Mouse (Mus musculus): ENCODE data around the gene Hipk2.
A peak's percentile ranks its signal among the peaks of the same experiment; 100 is the strongest.

Hipk2 gene

GRCm38 (mm10) chr6:38752495-38752894 lies 123.5 kb downstream of the Hipk2 start:
- DNase-seq (ENCODE audit: low spot score), result no peak

GRCm38 (mm10) chr6:38748037-38748436 lies 127.9 kb downstream of the Hipk2 start:
- DNase-seq (ENCODE audit: low spot score), result no peak

- DNase-seq (ENCODE audit: low spot score), result no peak
Observed at GRCm38 (mm10) chr6:38743351-38743750, 132.6 kb downstream of the Hipk2 start.

GRCm38 (mm10) chr6:38742441-38742840 lies 133.5 kb downstream of the Hipk2 start:
- DNase-seq (ENCODE audit: low spot score), result no peak

- DNase-seq (ENCODE audit: low spot score), result no peak
Observed at GRCm38 (mm10) chr6:38741024-38741423, 134.9 kb downstream of the Hipk2 start.

- no peak for DNase-seq (ENCODE audit: low spot score)
Observed at GRCm38 (mm10) chr6:38739266-38739665, 136.7 kb downstream of the Hipk2 start.

- DNase-seq (ENCODE audit: low spot score), result no peak
Observed at GRCm38 (mm10) chr6:38737763-38738162, 138.2 kb downstream of the Hipk2 start.

GRCm38 (mm10) chr6:38736240-38736639 lies 139.7 kb downstream of the Hipk2 start:
- DNase-seq (ENCODE audit: low spot score), result peak; percentile 48

- no peak for DNase-seq (ENCODE audit: low spot score)
Observed at GRCm38 (mm10) chr6:38732681-38733080, 143.3 kb downstream of the Hipk2 start.

- no peak for DNase-seq (ENCODE audit: low spot score)
Observed at GRCm38 (mm10) chr6:38730169-38731146, 145.5 kb downstream of the Hipk2 start.

GRCm38 (mm10) chr6:38725515-38725914 lies 150.4 kb downstream of the Hipk2 start:
- DNase-seq (ENCODE audit: low spot score), result no peak

GRCm38 (mm10) chr6:38721361-38721760 lies 154.6 kb downstream of the Hipk2 start:
- DNase-seq (ENCODE audit: low spot score), result no peak

GRCm38 (mm10) chr6:38719229-38719628 lies 156.7 kb downstream of the Hipk2 start:
- no peak for DNase-seq (ENCODE audit: low spot score)

- DNase-seq (ENCODE audit: low spot score), result no peak
Observed at GRCm38 (mm10) chr6:38718625-38719024, 157.3 kb downstream of the Hipk2 start.

- DNase-seq (ENCODE audit: low spot score), result no peak
Observed at GRCm38 (mm10) chr6:38715881-38716280, 160.1 kb downstream of the Hipk2 start.

GRCm38 (mm10) chr6:38713957-38714898 lies 161.7 kb downstream of the Hipk2 start:
- DNase-seq (ENCODE audit: low spot score), result no peak

GRCm38 (mm10) chr6:38710449-38710848 lies 165.5 kb downstream of the Hipk2 start:
- no peak for DNase-seq (ENCODE audit: low spot score)

GRCm38 (mm10) chr6:38704264-38704984 lies 171.5 kb downstream of the Hipk2 start:
- no peak for DNase-seq (ENCODE audit: low spot score)

- DNase-seq (ENCODE audit: low spot score), result no peak
Observed at GRCm38 (mm10) chr6:38703526-38703925, 172.4 kb downstream of the Hipk2 start.

GRCm38 (mm10) chr6:38702810-38703399 lies 173.1 kb downstream of the Hipk2 start:
- DNase-seq (ENCODE audit: low spot score), result no peak

- no peak for DNase-seq (ENCODE audit: low spot score)
Observed at GRCm38 (mm10) chr6:38701421-38701820, 174.5 kb downstream of the Hipk2 start.
